Mouse (Mus musculus) lung, postnatal 25 days (tissue): Measurements from ENCODE around the gene Arpc5.

Experiments used
- DNase-seq: peaks from one replicate; pipeline ENCODE4 v3.0.0; 2022; ENCODE audit warnings: low spot score

The Arpc5 gene

GRCm38 (mm10) chr1:152810533-152811439, 44.4 kb downstream of the Arpc5 start:
- no peak for DNase-seq

DNA sequence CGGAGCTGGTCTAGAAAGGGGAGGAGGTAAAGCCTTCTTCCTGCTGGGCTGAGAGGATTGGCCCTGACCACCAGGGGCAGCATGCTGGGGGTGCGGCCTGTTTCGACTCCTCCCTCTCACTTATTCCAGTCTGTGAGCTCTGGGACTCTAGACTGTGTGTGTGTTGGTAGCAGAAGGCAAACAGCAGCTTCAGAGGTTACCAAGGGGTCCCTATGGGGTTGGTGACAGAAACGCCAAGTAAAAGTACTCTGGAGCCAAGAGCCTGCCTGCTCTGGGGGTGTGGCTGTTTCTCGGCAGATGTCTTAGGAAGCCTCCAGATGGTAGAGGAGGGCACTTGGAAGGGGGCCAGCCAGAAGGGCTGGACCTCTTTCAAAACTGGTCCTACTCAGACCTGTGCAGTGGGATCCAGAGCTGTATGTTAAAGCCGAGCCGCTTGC, 48.9 kb downstream of the Arpc5 start:
- peak; percentile 41 for DNase-seq

DNA sequence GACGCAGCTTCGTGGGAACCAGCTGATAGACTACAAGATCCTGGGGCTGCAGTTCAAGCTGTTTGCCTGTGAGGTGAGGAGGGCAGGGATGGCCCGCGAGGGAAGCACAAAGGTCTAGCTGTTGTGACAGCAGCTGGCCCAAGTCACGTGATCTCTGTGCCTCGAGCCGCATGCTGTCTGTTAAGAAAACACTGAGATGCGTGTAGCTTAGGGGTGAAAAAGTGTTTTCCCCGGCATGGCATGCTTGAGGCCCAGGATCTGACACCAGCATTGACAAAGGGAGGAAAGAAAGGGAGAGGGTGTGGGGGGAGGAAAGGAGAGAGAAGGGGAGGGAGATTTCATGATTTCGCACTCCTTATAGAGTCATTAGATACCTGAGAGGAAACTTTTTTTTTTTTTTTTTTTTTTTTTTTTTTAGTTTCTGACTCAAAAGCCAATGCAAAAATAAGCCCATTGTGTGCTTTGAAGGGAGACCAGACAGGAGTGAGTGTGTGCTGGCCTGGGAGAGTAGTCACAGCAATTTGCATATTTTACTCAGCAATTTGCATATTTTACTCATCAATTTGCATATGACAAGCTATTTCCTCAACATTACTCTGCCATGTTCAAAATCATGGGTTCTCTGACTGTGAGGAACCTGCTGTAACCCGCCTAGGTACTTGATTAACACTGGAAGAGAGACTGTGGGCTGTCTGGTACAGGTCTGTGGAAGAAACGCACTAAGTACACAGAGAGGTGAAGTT, 50.9 kb downstream of the Arpc5 start:
- DNase-seq, result no peak

- DNase-seq, result peak; percentile 48
Measured at GRCm38 (mm10) chr1:152817794-152818193, 51.5 kb downstream of the Arpc5 start.

DNA sequence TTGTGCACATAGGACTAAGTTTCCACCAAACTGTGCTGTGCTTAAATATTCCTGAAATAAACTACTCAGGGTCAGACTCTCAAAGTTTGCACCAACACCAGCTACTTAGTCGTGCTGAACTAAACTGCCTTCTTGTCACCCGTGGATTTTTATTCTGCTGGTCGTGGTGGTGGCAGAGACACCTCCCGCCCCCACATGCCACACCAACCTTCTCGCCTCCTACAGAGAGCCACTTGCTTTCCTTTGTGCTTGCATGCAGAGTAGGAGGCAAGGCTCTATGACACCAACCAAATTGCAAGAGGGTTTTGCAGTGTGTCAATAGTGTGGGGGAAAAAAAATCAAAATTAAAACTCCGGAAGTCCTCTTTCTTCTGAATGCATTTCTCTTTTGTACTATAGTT, 53.2 kb downstream of the Arpc5 start:
- DNase-seq, result no peak

- DNase-seq, result no peak
Measured at GRCm38 (mm10) chr1:152820911-152821695, 54.8 kb downstream of the Arpc5 start.

GRCm38 (mm10) chr1:152821746-152822145, 55.4 kb downstream of the Arpc5 start:
- DNase-seq, result no peak

GRCm38 (mm10) chr1:152824206-152824605, 57.9 kb downstream of the Arpc5 start:
- DNase-seq, result no peak
